Comparison of ENCODE assay signal across 15 mouse cellular contexts in genomic region chr2:120102450-120102849, GRCm38 (mm10). TPM values are rescaled to one million over a fixed set of nuclear protein-coding genes. Genes with fewer than 3 reads are reported as not detected.
DNase-seq lines count a peak whose midpoint lies in the region; ATAC-seq and TF ChIP-seq lines count a peak whose summit lies in the region.
"Had no signal": no experiment of that assay in that cellular context is flagged by ENCODE, and none has a peak within 500 bp of the region (broad histone marks: within the 10 kb centered on the region; RNA-seq: fewer than 3 reads in every experiment).

No protein-coding gene starts in this region.

- TF ChIP-seq CTCF in lung, embryonic 14.5 days (IDR thresholded peaks at IDR 0.05; ENCODE audit: low read depth) = no peak
- TF ChIP-seq CTCF in stomach, postnatal 0 days (IDR thresholded peaks at IDR 0.05; ENCODE audit: low read depth) = no peak
- no peak for TF ChIP-seq CTCF in layer of hippocampus, adult 2 months (conservative IDR thresholded peaks at IDR 0.05)

- ATAC-seq in heart, embryonic 14.5 days (ENCODE audit: insufficient number of reproducible peaks, insufficient read depth, low FRiP score, low read depth) = no peak
- peak; percentile 16; the same call in 1 of the 2 replicates for ATAC-seq in lung, embryonic 14.5 days (ENCODE audit: insufficient read depth)
- peak; percentile 41 for ATAC-seq in intestine, embryonic 16.5 days
- 0 out of 2 replicates have a peak, but pooled peaks have one; percentile 5 for ATAC-seq in stomach, postnatal 0 days (ENCODE audit: low FRiP score, low TSS enrichment)
- ATAC-seq: forebrain, postnatal 0 days; hindbrain, embryonic 16.5 days; liver, embryonic 12.5 days; midbrain, embryonic 13.5 days had no signal

- no peak for DNase-seq in heart, adult 9 months (ENCODE audit: low spot score in 2 of 2)
- DNase-seq in lung, embryonic 14.5 days = no peak
- no peak for DNase-seq in lung, postnatal 4 days
- DNase-seq in stomach, postnatal 0 days (ENCODE audit: low spot score) = no peak
- DNase-seq in layer of hippocampus, adult 2 months (ENCODE audit: low spot score in 2 of 2) = no peak
- DNase-seq: cerebellum, adult 9-10 months; forebrain, postnatal 0 days; layer of hippocampus, postnatal 36 days; right cerebral cortex, postnatal 25 days had no signal

- no peak overlapping the region for H3K4me3 ChIP-seq in heart, embryonic 14.5 days (ENCODE audit: control insufficient read depth in 1 of 2, insufficient read depth in 1 of 2, low read depth in 1 of 2, low read length in 2 of 2)
- H3K4me3 ChIP-seq in lung, embryonic 14.5 days (ENCODE audit: low read depth, low read length) = no peak overlapping the region
- H3K4me3 ChIP-seq in intestine, embryonic 16.5 days (ENCODE audit: low read length) = no peak overlapping the region
- no peak overlapping the region for H3K4me3 ChIP-seq in stomach, postnatal 0 days (ENCODE audit: low read depth, low read length)
- H3K4me3 ChIP-seq in layer of hippocampus, adult 2 months = no peak overlapping the region
- H3K4me3 ChIP-seq: embryonic facial prominence, embryonic 13.5 days; liver, embryonic 12.5 days; midbrain, embryonic 13.5 days had no signal

- H3K36me3 ChIP-seq in heart, embryonic 14.5 days (ENCODE audit: control insufficient read depth, insufficient read depth, low read length) = peaks cover 28% of the 10 kb centered on the region
- no peaks in the 10 kb centered on the region; the same call in 1 of the 2 replicates for H3K36me3 ChIP-seq in lung, embryonic 14.5 days (ENCODE audit: insufficient read depth)
- H3K36me3 ChIP-seq in intestine, embryonic 16.5 days (ENCODE audit: control insufficient read depth, insufficient read depth, low read length) = no peaks in the 10 kb centered on the region
- H3K36me3 ChIP-seq in stomach, postnatal 0 days (ENCODE audit: control insufficient read depth, insufficient read depth, low read length) = 0 out of 2 replicates have a peak, but pooled peaks cover 5% of the 10 kb centered on the region
- H3K36me3 ChIP-seq: midbrain, embryonic 13.5 days had no signal

- H3K27me3 ChIP-seq in heart, embryonic 14.5 days (ENCODE audit: control insufficient read depth, insufficient read depth, low read length) = no peaks in the 10 kb centered on the region
- no peaks in the 10 kb centered on the region for H3K27me3 ChIP-seq in lung, embryonic 14.5 days (ENCODE audit: insufficient read depth, low read length)
- no peaks in the 10 kb centered on the region for H3K27me3 ChIP-seq in intestine, embryonic 16.5 days (replicated peaks; ENCODE audit: control insufficient read depth, insufficient read depth, low read length)
- H3K27me3 ChIP-seq in stomach, postnatal 0 days (ENCODE audit: control insufficient read depth, insufficient read depth, low read length) = no peaks in the 10 kb centered on the region
- H3K27me3 ChIP-seq: embryonic facial prominence, embryonic 13.5 days; liver, embryonic 12.5 days; midbrain, embryonic 13.5 days had no signal

- no peak overlapping the region for H3K4me2 ChIP-seq in heart, embryonic 14.5 days (ENCODE audit: low read length)
- H3K4me2 ChIP-seq in lung, embryonic 14.5 days = no peak overlapping the region
- no peak overlapping the region for H3K4me2 ChIP-seq in intestine, embryonic 16.5 days (ENCODE audit: low read depth, low read length)
- H3K4me2 ChIP-seq in stomach, postnatal 0 days (replicated peaks; ENCODE audit: low read depth) = no peak overlapping the region
- H3K4me2 ChIP-seq: embryonic facial prominence, embryonic 13.5 days; liver, embryonic 12.5 days; midbrain, embryonic 13.5 days had no signal

- peaks cover 34 to 70% of the 10 kb centered on the region in 2 experiments for H3K4me1 ChIP-seq in heart, embryonic 14.5 days (ENCODE audit: control insufficient read depth in 2 of 2, insufficient read depth in 2 of 2, low read length in 2 of 2)
- H3K4me1 ChIP-seq in lung, embryonic 14.5 days (ENCODE audit: insufficient read depth) = peaks cover 29% of the 10 kb centered on the region
- H3K4me1 ChIP-seq in intestine, embryonic 16.5 days (ENCODE audit: control insufficient read depth, insufficient read depth, low read length) = peaks cover 19% of the 10 kb centered on the region
- peaks cover 14% of the 10 kb centered on the region for H3K4me1 ChIP-seq in stomach, postnatal 0 days (replicated peaks; ENCODE audit: control insufficient read depth, insufficient read depth)
- H3K4me1 ChIP-seq: midbrain, embryonic 13.5 days had no signal

- H3K27ac ChIP-seq in heart, embryonic 14.5 days (replicated peaks in 1 of 2; ENCODE audit: control insufficient read depth in 1 of 2, insufficient read depth in 1 of 2, low read depth in 2 of 2, low read length in 2 of 2) = peak overlapping the region; percentile 58 to 59
- peak overlapping the region; percentile 1; the same call in 1 of the 2 replicates for H3K27ac ChIP-seq in lung, embryonic 14.5 days (ENCODE audit: low read depth)
- no peak overlapping the region for H3K27ac ChIP-seq in intestine, embryonic 16.5 days (ENCODE audit: low read length)
- 0 out of 2 replicates have a peak overlapping the region, but pooled peaks have one; percentile 31 for H3K27ac ChIP-seq in stomach, postnatal 0 days (replicated peaks)
- H3K27ac ChIP-seq in layer of hippocampus, adult 2 months = no peak overlapping the region
- H3K27ac ChIP-seq: embryonic facial prominence, embryonic 13.5 days; liver, embryonic 12.5 days; midbrain, embryonic 13.5 days had no signal

- H3K9me3 ChIP-seq in heart, embryonic 14.5 days (ENCODE audit: control insufficient read depth, low read length) = no peaks in the 10 kb centered on the region
- H3K9me3 ChIP-seq in lung, embryonic 14.5 days (ENCODE audit: low read depth, low read length) = no peaks in the 10 kb centered on the region
- no peaks in the 10 kb centered on the region for H3K9me3 ChIP-seq in intestine, embryonic 16.5 days (ENCODE audit: control insufficient read depth, low read length)
- no peaks in the 10 kb centered on the region for H3K9me3 ChIP-seq in stomach, postnatal 0 days (ENCODE audit: control insufficient read depth, low read length)
- H3K9me3 ChIP-seq: embryonic facial prominence, embryonic 13.5 days; liver, embryonic 12.5 days; midbrain, embryonic 13.5 days had no signal

- TF ChIP-seq EP300 in stomach, postnatal 0 days (optimal IDR thresholded peaks at IDR 0.05) = no peak

- WGBS in heart, embryonic 14.5 days = 17% methylated on average over 2 of the region's 2 CpGs
- WGBS in lung, embryonic 14.5 days = 8% methylated on average over 2 of the region's 2 CpGs
- WGBS in intestine, embryonic 16.5 days = 36% methylated on average over 2 of the region's 2 CpGs
- WGBS in stomach, postnatal 0 days = 36% methylated on average over 2 of the region's 2 CpGs

- H3K9ac ChIP-seq in heart, embryonic 14.5 days (ENCODE audit: low read length) = peak overlapping the region; percentile 5; the same call in 1 of the 2 replicates
- no peak overlapping the region for H3K9ac ChIP-seq in lung, embryonic 14.5 days
- no peak overlapping the region for H3K9ac ChIP-seq in intestine, embryonic 16.5 days (ENCODE audit: low read depth, low read length)
- H3K9ac ChIP-seq in stomach, postnatal 0 days (ENCODE audit: low read length) = no peak overlapping the region
- H3K9ac ChIP-seq: embryonic facial prominence, embryonic 13.5 days; forebrain, postnatal 0 days; liver, embryonic 12.5 days; midbrain, embryonic 13.5 days had no signal

RNA-seq across cellular contexts. Expression of gene Ehd4, which starts 52.0 kb away (rescaled TPM):
- polyA plus RNA-seq in heart, embryonic 14.5 days (2014; fragmentation: Nextera tagmentation; extraction: Ambion mirVana) = 141 and 152 TPM in 2 replicates
- polyA plus RNA-seq in lung, embryonic 14.5 days (2014; fragmentation: Nextera tagmentation; extraction: Ambion mirVana) = 60.7 and 62.9 TPM in 2 replicates
- 46.0 and 51.7 TPM in 2 replicates for polyA plus RNA-seq in intestine, embryonic 16.5 days (2015; fragmentation: Nextera tagmentation; extraction: Ambion mirVana)
- polyA plus RNA-seq in stomach, postnatal 0 days (2015; fragmentation: Nextera tagmentation; extraction: Ambion mirVana) = 65.6 and 75.1 TPM in 2 replicates
- 1 to 10 TPM; 5.4 to 7.6 TPM for total RNA-seq in layer of hippocampus, adult 2 months (2021)

Comparison
In these comparisons a context has a peak if more than half of its experiments do, and no peak if none do; other contexts are left out.
1. H3K27ac ChIP-seq: peak in heart, embryonic 14.5 days (2 of 2), lung, embryonic 14.5 days (single experiment) and stomach, postnatal 0 days (single experiment); none in intestine, embryonic 16.5 days (single experiment) and layer of hippocampus, adult 2 months (single experiment).